15 mouse cellular contexts compared by ENCODE assay signal in genomic region chr11:9316545-9316944, GRCm38 (mm10).
A peak's percentile ranks its signal among the peaks of the same experiment; 100 is the strongest.
DNase-seq lines count a peak whose midpoint lies in the region; ATAC-seq and TF ChIP-seq lines count a peak whose summit lies in the region.
"Had no signal": no experiment of that assay in that cellular context is flagged by ENCODE, and none has a peak within 500 bp of the region (broad histone marks: within the 10 kb centered on the region; RNA-seq: fewer than 3 reads in every experiment).

No protein-coding gene starts in this region.

- WGBS in liver, embryonic 11.5 days = 32% methylated on average over 3 of the region's 3 CpGs

- no peak overlapping the region for H3K4me3 ChIP-seq in liver, embryonic 11.5 days (ENCODE audit: low read depth, low read length)
- H3K4me3 ChIP-seq in G1E (ENCODE audit: low read depth, low read length) = no peak overlapping the region
- H3K4me3 ChIP-seq: embryonic facial prominence, embryonic 12.5 days; forebrain, embryonic 12.5 days; gastrocnemius, adult 2 months; heart, embryonic 10.5 days had no signal

- no peaks in the 10 kb centered on the region for H3K27me3 ChIP-seq in liver, embryonic 11.5 days (replicated peaks; ENCODE audit: control insufficient read depth, insufficient read depth, low read length)
- no peaks in the 10 kb centered on the region for H3K27me3 ChIP-seq in G1E (ENCODE audit: insufficient read depth, low read length)
- H3K27me3 ChIP-seq: CH12.LX; embryonic facial prominence, embryonic 12.5 days; forebrain, embryonic 12.5 days had no signal

- no peaks in the 10 kb centered on the region for H3K4me1 ChIP-seq in liver, embryonic 11.5 days (replicated peaks; ENCODE audit: control insufficient read depth, insufficient read depth, low read length)
- no peaks in the 10 kb centered on the region for H3K4me1 ChIP-seq in G1E (ENCODE audit: insufficient read depth, low read depth, low read length)
- H3K4me1 ChIP-seq: embryonic facial prominence, embryonic 12.5 days; forebrain, embryonic 12.5 days; heart, embryonic 10.5 days had no signal

- DNase-seq in liver, embryonic 11.5 days (ENCODE audit: low spot score) = no peak
- DNase-seq in liver (no peak), G1E (ENCODE audit: low spot score) (no peak)
- DNase-seq in layer of hippocampus, adult 8-10 months (ENCODE audit: low spot score in 2 of 2) = no peak
- no peak for DNase-seq in testis, postnatal 10 days (ENCODE audit: low spot score)
- DNase-seq: gastrocnemius, postnatal 25 days had no signal

- no peak overlapping the region for H3K4me2 ChIP-seq in liver, embryonic 11.5 days
- H3K4me2 ChIP-seq: embryonic facial prominence, embryonic 12.5 days; forebrain, embryonic 12.5 days; hindbrain, embryonic 14.5 days had no signal

- no peaks in the 10 kb centered on the region for H3K9me3 ChIP-seq in liver, embryonic 11.5 days (ENCODE audit: control insufficient read depth, low read length)
- no peaks in the 10 kb centered on the region for H3K9me3 ChIP-seq in G1E (replicated peaks)
- H3K9me3 ChIP-seq: embryonic facial prominence, embryonic 12.5 days; forebrain, embryonic 12.5 days; heart, embryonic 10.5 days had no signal

- H3K27ac ChIP-seq in liver, embryonic 11.5 days (ENCODE audit: low read depth, low read length) = no peak overlapping the region
- H3K27ac ChIP-seq: embryonic facial prominence, embryonic 12.5 days; forebrain, embryonic 12.5 days; gastrocnemius, adult 2 months; heart, embryonic 10.5 days; hindbrain, embryonic 14.5 days had no signal

- no peak for TF ChIP-seq CTCF in G1E (IDR thresholded peaks at IDR 0.05; ENCODE audit: low read depth, low read length)

- no peak overlapping the region for H3K9ac ChIP-seq in liver, embryonic 11.5 days (ENCODE audit: low read depth, low read length)
- H3K9ac ChIP-seq: embryonic facial prominence, embryonic 12.5 days; forebrain, embryonic 12.5 days; forebrain, postnatal 0 days; hindbrain, embryonic 14.5 days had no signal

- peak; percentile 37; the same call in 1 of the 2 replicates for ATAC-seq in liver, embryonic 11.5 days (replicated peaks; ENCODE audit: low FRiP score)
- ATAC-seq in G1E (ENCODE audit: extremely low read depth, insufficient number of reproducible peaks, low FRiP score, poor library complexity, severe bottlenecking) = peak; percentile 15; the same call in 1 of the 2 replicates
- peak; percentile 84 to 86 for ATAC-seq in hematopoietic stem cell, adult 5-6 weeks (replicated peaks in 1 of 2; ENCODE audit: insufficient read depth in 1 of 2, low FRiP score in 2 of 2, low TSS enrichment in 1 of 2, low read depth in 1 of 2, poor library complexity in 2 of 2, severe bottlenecking in 2 of 2)
- ATAC-seq in megakaryocyte-erythroid progenitor cell, adult 5-6 weeks (replicated peaks; ENCODE audit: low FRiP score, low TSS enrichment, poor library complexity, severe bottlenecking) = peak; percentile 58

- H3K36me3 ChIP-seq in liver, embryonic 11.5 days (ENCODE audit: control insufficient read depth, insufficient read depth, low read length) = no peaks in the 10 kb centered on the region
- no peaks in the 10 kb centered on the region for H3K36me3 ChIP-seq in G1E (replicated peaks)
- H3K36me3 ChIP-seq: embryonic facial prominence, embryonic 12.5 days; forebrain, embryonic 12.5 days; heart, embryonic 10.5 days had no signal

Comparison
In these comparisons a context has a peak if more than half of its experiments do, and no peak if none do; other contexts are left out.
1. ATAC-seq: peak in every context shown above with its lines; median percentile 85 in hematopoietic stem cell, adult 5-6 weeks; 58 in megakaryocyte-erythroid progenitor cell, adult 5-6 weeks; 37 in liver, embryonic 11.5 days; 15 in G1E.